Mouse (Mus musculus) liver, postnatal 0 days (tissue): ENCODE results near the gene Bcdin3d. TPM values are rescaled to one million over a fixed set of nuclear protein-coding genes. Genes with fewer than 3 reads are reported as not detected.
A peak's percentile ranks its signal among the peaks of the same experiment; 100 is the strongest.

Source experiments
- ATAC-seq: fragments of 200-750 bp; cut with Nextera tagmentation; 2 replicates; pipeline ENCODE4 v1.8.0; 2017; ENCODE audit warnings: mild to moderate bottlenecking, moderate library complexity
- DNase-seq: peaks from one replicate; pipeline ENCODE4 v3.0.0-alpha.2; 2016
- H3K27ac ChIP-seq: fragments of 300-500 bp; sonication (generic); 2 replicates; pipeline ENCODE4 v1.5.1; 2014; ENCODE audit warnings: antibody characterized with exemption, moderate library complexity, mild to moderate bottlenecking, low read depth
- H3K27me3 ChIP-seq: fragments of 300-500 bp; sonication (generic); 2 replicates; pipeline ENCODE4 v1.6.1; 2014; ENCODE audit warnings: low read length, control low read depth, mixed read lengths; ENCODE audit not compliant: insufficient read depth
- H3K36me3 ChIP-seq: fragments of 300-500 bp; sonication (generic); replicated peaks from 2 replicates; pipeline ENCODE4 v1.6.1; 2014; ENCODE audit warnings: mild to moderate bottlenecking, control low read depth, low read length, moderate library complexity, mixed read lengths; ENCODE audit not compliant: insufficient read depth
- H3K4me1 ChIP-seq: fragments of 300-500 bp; sonication (generic); 2 replicates; pipeline ENCODE4 v1.6.1; 2014; ENCODE audit warnings: antibody characterized with exemption, mild to moderate bottlenecking, control low read depth; ENCODE audit not compliant: insufficient read depth
- H3K4me2 ChIP-seq: fragments of 300-500 bp; sonication (generic); 2 replicates; pipeline ENCODE4 v1.6.1; 2014; ENCODE audit warnings: low read depth, mild to moderate bottlenecking, low read length, moderate library complexity, mixed read lengths
- H3K4me3 ChIP-seq: fragments of 300-500 bp; sonication (generic); 2 replicates; pipeline ENCODE4 v1.5.1; 2014; ENCODE audit warnings: low read depth, low read length
- H3K9ac ChIP-seq: fragments of 300-500 bp; sonication (generic); replicated peaks from 2 replicates; pipeline ENCODE4 v1.6.1; 2014; ENCODE audit warnings: mild to moderate bottlenecking, moderate library complexity
- H3K9me3 ChIP-seq: fragments of 300-500 bp; sonication (generic); 2 replicates; pipeline ENCODE4 v1.6.1; 2016; ENCODE audit warnings: mild to moderate bottlenecking, control low read depth, low read length, mixed read lengths
- CTCF ChIP-seq: sonication (generic); IDR thresholded peaks from 2 replicates; pipeline ENCODE4 v1.5.1; 2016; ENCODE audit warnings: antibody characterized with exemption, low read depth
- EP300 ChIP-seq: IDR thresholded peaks from 2 replicates; pipeline ENCODE4 v1.6.1; 2016; ENCODE audit warnings: antibody characterized with exemption, low read depth, mild to moderate bottlenecking
- WGBS: fragments of 180-500 bp; shearing (Covaris S2); extraction: QIAGEN DNeasy Blood & Tissue Kit; methylation state at CpG from one replicate; pipeline ENCODE4 v1.1.7; 2014; ENCODE audit not compliant: insufficient replicate concordance; 5-methylcytosine and 5-hydroxymethylcytosine counted together
- polyA plus RNA-seq: library from polyadenylated mRNA; unstranded; fragments of >200 nt; fragmentation: Nextera tagmentation; extraction: Ambion mirVana; gene quantifications from 2 replicates; pipeline ENCODE4 v1.2.1, GENCODE M21; 2015

Bcdin3d gene
- polyA plus RNA-seq, 1 experiment from 2014 or later: 4.9 TPM

- no peak overlapping the region for H3K4me3 ChIP-seq
- peaks cover 6% of the 10 kb centered on the region for H3K4me1 ChIP-seq
- no peaks in the 10 kb centered on the region for H3K9me3 ChIP-seq
- H3K4me2 ChIP-seq: no peak overlapping the region
- DNase-seq: no peak
- no peak overlapping the region for H3K27ac ChIP-seq
- no peaks in the 10 kb centered on the region for H3K27me3 ChIP-seq
- H3K9ac ChIP-seq: no peak overlapping the region
- TF ChIP-seq EP300 (no peak), CTCF (no peak)
- WGBS: 85% methylated on average over 31 of the region's 31 CpGs
- no peaks in the 10 kb centered on the region for H3K36me3 ChIP-seq
- no peak for ATAC-seq
Observed at GRCm38 (mm10) chr15:99470224-99470761, 4.2 kb downstream of the Bcdin3d start.

GRCm38 (mm10) chr15:99469736-99470135, 4.8 kb downstream of the Bcdin3d start:
- ATAC-seq (no peak), DNase-seq (no peak)
- H3K9ac ChIP-seq: no peak overlapping the region
- TF ChIP-seq EP300 (no peak), CTCF (no peak)
- 84% methylated on average over 4 of the region's 4 CpGs for WGBS
- peaks cover 6% of the 10 kb centered on the region for H3K4me1 ChIP-seq
- no peak overlapping the region for H3K27ac ChIP-seq
- H3K4me2 ChIP-seq: no peak overlapping the region
- no peaks in the 10 kb centered on the region for H3K27me3 ChIP-seq
- H3K4me3 ChIP-seq: no peak overlapping the region
- H3K36me3 ChIP-seq: no peaks in the 10 kb centered on the region
- no peaks in the 10 kb centered on the region for H3K9me3 ChIP-seq

GRCm38 (mm10) chr15:99469067-99469466, 5.5 kb downstream of the Bcdin3d start:
- Histone ChIP-seq H3K27me3 (no peaks in the 10 kb centered on the region), H3K27ac (no peak overlapping the region), H3K4me2 (no peak overlapping the region), H3K4me3 (no peak overlapping the region), H3K36me3 (no peaks in the 10 kb centered on the region), H3K9ac (no peak overlapping the region), H3K9me3 (no peaks in the 10 kb centered on the region), H3K4me1 (peaks cover 6% of the 10 kb centered on the region)
- TF ChIP-seq CTCF (peak; percentile 85), EP300 (no peak)
- 42% methylated on average over 3 of the region's 3 CpGs for WGBS
- ATAC-seq (peak; percentile 60), DNase-seq (peak; percentile 81)

- Histone ChIP-seq H3K36me3 (no peaks in the 10 kb centered on the region), H3K9ac (no peak overlapping the region), H3K27me3 (no peaks in the 10 kb centered on the region), H3K4me1 (0 out of 2 replicates have a peak, but pooled peaks cover 2% of the 10 kb centered on the region), H3K4me2 (no peak overlapping the region), H3K27ac (no peak overlapping the region), H3K4me3 (no peak overlapping the region), H3K9me3 (no peaks in the 10 kb centered on the region)
- TF ChIP-seq CTCF: no peak
- TF ChIP-seq EP300: no peak
- no peak for ATAC-seq
- 67% methylated on average over 13 of the region's 13 CpGs for WGBS
- DNase-seq: no peak
Observed at GRCm38 (mm10) chr15:99463194-99463593, 11.3 kb downstream of the Bcdin3d start.

- H3K9me3 ChIP-seq: no peaks in the 10 kb centered on the region
- peak; percentile 92 for DNase-seq
- H3K36me3 ChIP-seq: no peaks in the 10 kb centered on the region
- H3K9ac ChIP-seq: peak within 1 kb of the TSS; percentile 55
- H3K27me3 ChIP-seq: no peaks in the 10 kb centered on the region
- H3K4me3 ChIP-seq: peak within 1 kb of the TSS; percentile 57
- H3K4me1 ChIP-seq: peaks cover 11% of the 10 kb centered on the region
- WGBS: under 1% methylated on average over 42 of the region's 45 CpGs
- TF ChIP-seq EP300 (no peak), CTCF (no peak)
- H3K27ac ChIP-seq: peak within 1 kb of the TSS; percentile 63
- peak; percentile 98 for ATAC-seq
- H3K4me2 ChIP-seq: peak within 1 kb of the TSS; percentile 84
Observed at GRCm38 (mm10) chr15:99457606-99458401, 16.7 kb downstream of the Bcdin3d start, which contains the start of gene Nckap5l. Gene Nckap5l (minus strand): TSS chr15:99457748.

GRCm38 (mm10) chr15:99456963-99457605, 17.4 kb downstream of the Bcdin3d start:
- peak; percentile 44 for DNase-seq
- H3K9me3 ChIP-seq: no peaks in the 10 kb centered on the region
- 3% methylated on average over 34 of the region's 43 CpGs for WGBS
- H3K27me3 ChIP-seq: no peaks in the 10 kb centered on the region
- H3K36me3 ChIP-seq: no peaks in the 10 kb centered on the region
- H3K4me3 ChIP-seq: peak overlapping the region; percentile 57
- peak; percentile 24 for ATAC-seq
- peak overlapping the region; percentile 55 for H3K9ac ChIP-seq
- TF ChIP-seq EP300 (no peak), CTCF (no peak)
- peaks cover 11% of the 10 kb centered on the region for H3K4me1 ChIP-seq
- H3K27ac ChIP-seq: peak overlapping the region; percentile 63
- peak overlapping the region; percentile 84 for H3K4me2 ChIP-seq
